ENCODE assay signal across 20 mouse cellular contexts in the genomic region with DNA sequence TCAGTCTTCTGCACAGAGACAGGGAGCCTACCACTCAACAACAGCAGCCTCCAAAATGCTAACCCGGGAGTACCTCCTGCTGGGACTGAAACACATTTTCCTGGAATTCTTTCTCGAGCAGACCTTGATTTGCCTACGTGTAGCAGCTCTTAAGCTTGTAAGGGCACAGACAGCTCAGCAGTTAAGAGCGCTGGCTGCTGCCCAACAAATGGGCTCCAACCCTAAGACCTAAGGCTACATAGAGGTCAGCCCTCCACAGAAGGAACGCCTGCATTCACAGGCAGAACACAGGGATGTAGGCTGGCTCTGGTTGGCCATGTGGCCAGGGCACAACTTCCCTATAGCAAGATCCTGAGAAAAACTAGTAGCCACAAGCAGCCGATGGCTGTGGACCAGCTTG. TPM values are rescaled to one million over a fixed set of nuclear protein-coding genes. Genes with fewer than 3 reads are reported as not detected.
A peak's percentile ranks its signal among the peaks of the same experiment; 100 is the strongest.
DNase-seq lines count a peak whose midpoint lies in the region; ATAC-seq and TF ChIP-seq lines count a peak whose summit lies in the region.
"Had no signal": no experiment of that assay in that cellular context is flagged by ENCODE, and none has a peak within 500 bp of the region (broad histone marks: within the 10 kb centered on the region; RNA-seq: fewer than 3 reads in every experiment).

No protein-coding gene starts in this region.

- H3K9me3 ChIP-seq in heart, embryonic 13.5 days = no peaks in the 10 kb centered on the region
- no peaks in the 10 kb centered on the region for H3K9me3 ChIP-seq in lung, embryonic 14.5 days (ENCODE audit: low read depth, low read length)
- H3K9me3 ChIP-seq in embryonic facial prominence, embryonic 10.5 days = no peaks in the 10 kb centered on the region
- H3K9me3 ChIP-seq: forebrain, embryonic 13.5 days had no signal

- no peak overlapping the region for H3K9ac ChIP-seq in heart, embryonic 13.5 days
- no peak overlapping the region for H3K9ac ChIP-seq in lung, embryonic 14.5 days

- H3K4me2 ChIP-seq in heart, embryonic 13.5 days = no peak overlapping the region
- H3K4me2 ChIP-seq in lung, embryonic 14.5 days = no peak overlapping the region
- H3K4me2 ChIP-seq: forebrain, embryonic 13.5 days had no signal

- intact Hi-C loops in heart, postnatal 10 days (cut with DNase I) = no loop called here

- DNase-seq in heart, postnatal 10 days = no peak
- DNase-seq in lung, embryonic 14.5 days = no peak
- DNase-seq in lung, postnatal 10 days = no peak
- DNase-seq in embryonic facial prominence, embryonic 10.5 days (ENCODE audit: low spot score) = no peak
- peak; percentile 37 for DNase-seq in kidney, postnatal 14 days
- DNase-seq in urinary bladder, postnatal 4 days (ENCODE audit: low spot score in 2 of 2) = no peak
- DNase-seq in ovary, postnatal 14 days (ENCODE audit: low spot score) = no peak
- DNase-seq: cerebellum, postnatal 25 days; heart, adult 2 months; heart, postnatal 36 days; layer of hippocampus, adult 9-11 months; midbrain, embryonic 14.5 days; right cerebral cortex, postnatal 14 days; thymus, adult 18-20 months had no signal

- 45% methylated on average over 6 of the region's 6 CpGs for WGBS in heart, embryonic 13.5 days
- 59% methylated on average over 6 of the region's 6 CpGs for WGBS in lung, embryonic 14.5 days
- 78% methylated on average over 6 of the region's 6 CpGs for WGBS in embryonic facial prominence, embryonic 10.5 days

- peaks cover 26% of the 10 kb centered on the region for H3K27me3 ChIP-seq in heart, embryonic 13.5 days (replicated peaks)
- H3K27me3 ChIP-seq in lung, embryonic 14.5 days (ENCODE audit: insufficient read depth, low read length) = peaks cover 4% of the 10 kb centered on the region
- H3K27me3 ChIP-seq in embryonic facial prominence, embryonic 10.5 days (replicated peaks; ENCODE audit: low read depth, poor library complexity, severe bottlenecking) = peaks cover 19% of the 10 kb centered on the region
- H3K27me3 ChIP-seq: Patski had no signal

- no peak for ATAC-seq in heart, embryonic 13.5 days (ENCODE audit: extremely low read depth, insufficient number of reproducible peaks, low FRiP score, low TSS enrichment)
- ATAC-seq in lung, embryonic 14.5 days (ENCODE audit: insufficient read depth) = no peak
- ATAC-seq: forebrain, embryonic 13.5 days; inflammation-experienced regulatory T-cells, adult 6 months; Patski had no signal

- H3K36me3 ChIP-seq in heart, embryonic 13.5 days = peaks cover 5% of the 10 kb centered on the region; the same call in 1 of the 2 replicates
- peaks cover 10% of the 10 kb centered on the region; the same call in 1 of the 2 replicates for H3K36me3 ChIP-seq in lung, embryonic 14.5 days (ENCODE audit: insufficient read depth)
- peaks cover 66% of the 10 kb centered on the region for H3K36me3 ChIP-seq in embryonic facial prominence, embryonic 10.5 days (replicated peaks)

- H3K4me3 ChIP-seq in heart, embryonic 13.5 days = no peak overlapping the region
- H3K4me3 ChIP-seq in lung, embryonic 14.5 days (ENCODE audit: low read depth, low read length) = no peak overlapping the region
- no peak overlapping the region for H3K4me3 ChIP-seq in embryonic facial prominence, embryonic 10.5 days
- H3K4me3 ChIP-seq: forebrain, embryonic 13.5 days; heart, adult 2 months had no signal

- H3K4me1 ChIP-seq in heart, embryonic 13.5 days = peaks cover 48% of the 10 kb centered on the region
- H3K4me1 ChIP-seq in lung, embryonic 14.5 days (ENCODE audit: insufficient read depth) = peaks cover 21% of the 10 kb centered on the region
- H3K4me1 ChIP-seq in embryonic facial prominence, embryonic 10.5 days = peaks cover 51% of the 10 kb centered on the region

- peak overlapping the region; percentile 69; the same call in 1 of the 2 replicates for H3K27ac ChIP-seq in heart, embryonic 13.5 days (replicated peaks)
- H3K27ac ChIP-seq in lung, embryonic 14.5 days (ENCODE audit: low read depth) = peak overlapping the region; percentile 90
- H3K27ac ChIP-seq in embryonic facial prominence, embryonic 10.5 days (replicated peaks) = peak overlapping the region; percentile 24
- H3K27ac ChIP-seq: heart, adult 2 months had no signal

- no peak for TF ChIP-seq CTCF in lung, embryonic 14.5 days (IDR thresholded peaks at IDR 0.05; ENCODE audit: low read depth)

RNA-seq across cellular contexts. Expression of gene Wdr86, which starts 4.6 kb away (rescaled TPM):
- 7.7 and 7.9 TPM in 2 replicates for polyA plus RNA-seq in heart, embryonic 13.5 days (2015; fragmentation: Nextera tagmentation; extraction: Ambion mirVana)
- 1 to 10 TPM; 1.1 to 2.5 TPM for total RNA-seq in heart, postnatal 10 days (2021)
- 39.7 and 43.9 TPM in 2 replicates for polyA plus RNA-seq in lung, embryonic 14.5 days (2014; fragmentation: Nextera tagmentation; extraction: Ambion mirVana)
- polyA plus RNA-seq in embryonic facial prominence, embryonic 10.5 days (2016; fragmentation: Nextera tagmentation; extraction: Ambion mirVana) = 51.1 and 58.6 TPM in 2 replicates
- polyA plus RNA-seq: Patski had no signal

RNA-seq across cellular contexts. Expression of gene Crygn, which starts 31.9 kb away (rescaled TPM):
- polyA plus RNA-seq in heart, embryonic 13.5 days (2015; fragmentation: Nextera tagmentation; extraction: Ambion mirVana) = 1.9 and 3.0 TPM in 2 replicates
- total RNA-seq in heart, postnatal 10 days (2021) = not detected
- 1.8 and 2.3 TPM in 2 replicates for polyA plus RNA-seq in lung, embryonic 14.5 days (2014; fragmentation: Nextera tagmentation; extraction: Ambion mirVana)
- 0.40 and 1.8 TPM in 2 replicates for polyA plus RNA-seq in embryonic facial prominence, embryonic 10.5 days (2016; fragmentation: Nextera tagmentation; extraction: Ambion mirVana)
- total RNA-seq: heart, adult 2 months; heart, postnatal 36 days; left cerebral cortex, postnatal 10 days had no signal
- polyA plus RNA-seq: embryonic facial prominence, embryonic 11.5 days; forebrain, embryonic 13.5 days; heart, adult 2 months; Patski had no signal

RNA-seq across cellular contexts. Expression of gene Nub1, which starts 40.6 kb away (rescaled TPM):
- polyA plus RNA-seq in heart, embryonic 13.5 days (2015; fragmentation: Nextera tagmentation; extraction: Ambion mirVana) = 24.7 and 25.2 TPM in 2 replicates
- total RNA-seq in heart, postnatal 10 days (2021) = 10 to 100 TPM; 29.3 to 31.6 TPM
- 31.6 and 34.1 TPM in 2 replicates for polyA plus RNA-seq in lung, embryonic 14.5 days (2014; fragmentation: Nextera tagmentation; extraction: Ambion mirVana)
- polyA plus RNA-seq in embryonic facial prominence, embryonic 10.5 days (2016; fragmentation: Nextera tagmentation; extraction: Ambion mirVana) = 27.7 and 29.5 TPM in 2 replicates

Comparison
In these comparisons a context has a peak if more than half of its experiments do, and no peak if none do; other contexts are left out.
1. H3K27ac ChIP-seq: peak in every context shown above with its lines; median percentile 90 in lung, embryonic 14.5 days; 69 in heart, embryonic 13.5 days; 24 in embryonic facial prominence, embryonic 10.5 days.